Mouse (Mus musculus) cortical plate, adult 2 months (tissue): ENCODE measurements at regions not wholly inside any gene's neighbourhood (a gene's known extent, or its start where the extent isn't known, plus 50 kb on each side); places are given as distances from the start of the nearest gene placed in this dataset.

ENCODE experiments used
- CTCF ChIP-seq: fragments of 200-500 bp; IDR thresholded peaks from 2 replicates; pipeline ENCODE4 v1.5.1; 2011; ENCODE audit warnings: mild to moderate bottlenecking, control low read depth, low read length; ENCODE audit not compliant: insufficient read depth; ENCODE audit errors: extremely low read depth
- POLR2A ChIP-seq: fragments of 200-500 bp; IDR thresholded peaks from 2 replicates; pipeline ENCODE4 v1.6.1; 2011; ENCODE audit warnings: mild to moderate bottlenecking, low read length, control low read depth; ENCODE audit not compliant: insufficient read depth; ENCODE audit errors: extremely low read depth

GRCm38 (mm10) chr17:4094621-4095020 is 398.6 kb upstream of the Nox3 start:
- no peak for TF ChIP-seq CTCF
- TF ChIP-seq POLR2A = no peak
